Mouse (Mus musculus) urinary bladder, postnatal 36 days (tissue): ENCODE data around the gene Gm42372.

Experiments
- DNase-seq, 2 experiments: peaks; one replicate each; pipeline ENCODE4 v3.0.0; 2022; ENCODE audit warnings: low spot score in 2 of 2, mixed read lengths in 1 of 2

The Gm42372 gene

GRCm38 (mm10) chr7:17030239-17030638, 47.4 kb downstream of the Gm42372 start:
- DNase-seq: no peak
